8 mouse cellular contexts compared by ENCODE assay signal in genomic region chr5:119831201-119831771, GRCm38 (mm10). TPM values are rescaled to one million over a fixed set of nuclear protein-coding genes. Genes with fewer than 3 reads are reported as not detected.
DNase-seq lines count a peak whose midpoint lies in the region; ATAC-seq lines count a peak whose summit lies in the region.

No protein-coding gene starts in this region.

- intact Hi-C loops in gastrocnemius, postnatal 36 days (cut with DNase I) = no loop called here

- H3K4me2 ChIP-seq in intestine, embryonic 15.5 days (replicated peaks) = peak overlapping the region; percentile 50
- peak overlapping the region; percentile 48 for H3K4me2 ChIP-seq in stomach, embryonic 15.5 days

- H3K4me3 ChIP-seq in megakaryocyte, embryonic 14.5 days (replicated peaks) = peak overlapping the region; percentile 91
- peak overlapping the region; percentile 14 for H3K4me3 ChIP-seq in intestine, embryonic 15.5 days (replicated peaks)
- H3K4me3 ChIP-seq in stomach, embryonic 15.5 days (replicated peaks) = peak overlapping the region; percentile 11

- H3K9me3 ChIP-seq in megakaryocyte, embryonic 14.5 days = no peaks in the 10 kb centered on the region
- H3K9me3 ChIP-seq in intestine, embryonic 15.5 days = no peaks in the 10 kb centered on the region
- no peaks in the 10 kb centered on the region for H3K9me3 ChIP-seq in stomach, embryonic 15.5 days

- H3K36me3 ChIP-seq in megakaryocyte, embryonic 14.5 days (replicated peaks; ENCODE audit: low read length) = no peaks in the 10 kb centered on the region
- H3K36me3 ChIP-seq in intestine, embryonic 15.5 days = no peaks in the 10 kb centered on the region
- no peaks in the 10 kb centered on the region for H3K36me3 ChIP-seq in stomach, embryonic 15.5 days

- no peak overlapping the region for H3K27ac ChIP-seq in intestine, embryonic 15.5 days
- no peak overlapping the region for H3K27ac ChIP-seq in stomach, embryonic 15.5 days

- ATAC-seq in megakaryocyte, adult 5-6 weeks (ENCODE audit: poor library complexity, severe bottlenecking) = no peak
- ATAC-seq in intestine, embryonic 15.5 days = no peak
- ATAC-seq in stomach, embryonic 15.5 days (ENCODE audit: insufficient read depth, low FRiP score, low read depth) = no peak

- H3K4me1 ChIP-seq in megakaryocyte, embryonic 14.5 days = peaks cover 17% of the 10 kb centered on the region
- no peaks in the 10 kb centered on the region for H3K4me1 ChIP-seq in intestine, embryonic 15.5 days (replicated peaks)
- H3K4me1 ChIP-seq in stomach, embryonic 15.5 days = 0 out of 2 replicates have a peak, but pooled peaks cover 7% of the 10 kb centered on the region

- DNase-seq in adrenal gland, adult 2 months = peak; percentile 31
- no peak for DNase-seq in adrenal gland, adult 8-10 months
- no peak for DNase-seq in gastrocnemius, postnatal 36 days
- no peak for DNase-seq in right cerebral cortex, postnatal 10 days (ENCODE audit: low spot score in 2 of 2)

- no peak overlapping the region for H3K9ac ChIP-seq in intestine, embryonic 15.5 days
- no peak overlapping the region for H3K9ac ChIP-seq in stomach, embryonic 15.5 days

- peaks cover 94% of the 10 kb centered on the region for H3K27me3 ChIP-seq in megakaryocyte, embryonic 14.5 days (replicated peaks)
- H3K27me3 ChIP-seq in intestine, embryonic 15.5 days (replicated peaks) = peaks cover 88% of the 10 kb centered on the region
- H3K27me3 ChIP-seq in stomach, embryonic 15.5 days (replicated peaks) = peaks cover 85% of the 10 kb centered on the region

- WGBS in intestine, embryonic 15.5 days = under 1% methylated on average over 33 of the region's 33 CpGs
- WGBS in stomach, embryonic 15.5 days = under 1% methylated on average over 33 of the region's 33 CpGs

RNA-seq across cellular contexts. Expression of gene Tbx5, which starts 1.2 kb away (rescaled TPM):
- total RNA-seq in adrenal gland, adult 2 months (2021) = under 1 TPM; 0.12 to 0.66 TPM
- polyA plus RNA-seq in adrenal gland, adult 2 months (2012; rRNA removed) = 0.22 and 0.38 TPM in 2 replicates
- total RNA-seq in adrenal gland, adult 8-10 months (2022) = under 1 TPM in 3 of 4 experiments, not detected in 1; 0.17 to 0.20 (median 0.19) TPM
- 0.06 TPM in 1 of 2 replicates, not detected in the other for polyA plus RNA-seq in megakaryocyte, embryonic 14.5 days (2012; ENCODE audit: insufficient read depth, low replicate concordance)
- total RNA-seq in megakaryocyte, adult 5-6 weeks (2015) = not detected in 2 replicates
- total RNA-seq in megakaryocyte, adult 5-6 weeks (2017) = not detected in 2 replicates
- 0.13 TPM in 1 of 2 replicates, not detected in the other for polyA plus RNA-seq in intestine, embryonic 15.5 days (2015; fragmentation: Nextera tagmentation; extraction: Ambion mirVana)
- polyA plus RNA-seq in stomach, embryonic 15.5 days (2015; fragmentation: Nextera tagmentation; extraction: Ambion mirVana) = 0.23 and 0.62 TPM in 2 replicates
- not detected for total RNA-seq in gastrocnemius, postnatal 36 days (2021)

Comparison
In these comparisons a context has a peak if more than half of its experiments do, and no peak if none do; other contexts are left out.
1. H3K4me3 ChIP-seq: peak in every context shown above with its lines; median percentile 91 in megakaryocyte, embryonic 14.5 days; 14 in intestine, embryonic 15.5 days; 11 in stomach, embryonic 15.5 days.